Mouse (Mus musculus): ENCODE measurements around the gene Htt. TPM values are rescaled to one million over a fixed set of nuclear protein-coding genes. Genes with fewer than 3 reads are reported as not detected.
A peak's percentile ranks its signal among the peaks of the same experiment; 100 is the strongest.

Htt gene
- total RNA-seq, 2 experiments from 2014 or later = 63.5 to 69.8 TPM

DNA sequence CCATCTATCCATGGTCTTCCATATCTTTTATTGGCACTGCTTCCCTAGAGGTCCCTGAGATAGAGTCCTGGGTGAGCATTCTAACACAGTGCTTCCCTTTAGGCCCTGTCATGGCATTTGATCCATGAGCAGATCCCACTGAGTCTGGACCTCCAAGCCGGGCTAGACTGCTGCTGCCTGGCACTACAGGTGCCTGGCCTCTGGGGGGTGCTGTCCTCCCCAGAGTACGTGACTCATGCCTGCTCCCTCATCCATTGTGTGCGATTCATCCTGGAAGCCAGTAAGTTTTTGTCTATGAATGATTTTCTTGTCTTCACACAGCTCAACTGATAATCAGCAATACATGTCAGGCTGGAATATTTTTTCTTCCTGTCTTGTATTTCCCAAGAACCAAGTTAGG lies 123.7 kb downstream of the Htt start:
- DNase-seq (ENCODE audit: low spot score in 2 of 2) = no peak

GRCm38 (mm10) chr5:34889252-34889651 lies 127.7 kb downstream of the Htt start:
- DNase-seq (ENCODE audit: low spot score in 2 of 2) = no peak

GRCm38 (mm10) chr5:34896697-34897453 lies 135.3 kb downstream of the Htt start:
- no peak for DNase-seq (ENCODE audit: low spot score in 2 of 2)

GRCm38 (mm10) chr5:34899787-34900469 lies 138.4 kb downstream of the Htt start:
- no peak for DNase-seq (ENCODE audit: low spot score in 2 of 2)

GRCm38 (mm10) chr5:34902371-34902770 lies 140.8 kb downstream of the Htt start:
- no peak for DNase-seq (ENCODE audit: low spot score in 2 of 2)

- peak; percentile 72 to 74 for DNase-seq (ENCODE audit: low spot score in 2 of 2)
Measured at GRCm38 (mm10) chr5:34902811-34903385, 141.4 kb downstream of the Htt start.

- DNase-seq (ENCODE audit: low spot score in 2 of 2) = no peak
Measured at GRCm38 (mm10) chr5:34904412-34904811, 142.9 kb downstream of the Htt start.

- DNase-seq (ENCODE audit: low spot score in 2 of 2) = no peak
Measured at GRCm38 (mm10) chr5:34907230-34907629, 145.7 kb downstream of the Htt start.

DNA sequence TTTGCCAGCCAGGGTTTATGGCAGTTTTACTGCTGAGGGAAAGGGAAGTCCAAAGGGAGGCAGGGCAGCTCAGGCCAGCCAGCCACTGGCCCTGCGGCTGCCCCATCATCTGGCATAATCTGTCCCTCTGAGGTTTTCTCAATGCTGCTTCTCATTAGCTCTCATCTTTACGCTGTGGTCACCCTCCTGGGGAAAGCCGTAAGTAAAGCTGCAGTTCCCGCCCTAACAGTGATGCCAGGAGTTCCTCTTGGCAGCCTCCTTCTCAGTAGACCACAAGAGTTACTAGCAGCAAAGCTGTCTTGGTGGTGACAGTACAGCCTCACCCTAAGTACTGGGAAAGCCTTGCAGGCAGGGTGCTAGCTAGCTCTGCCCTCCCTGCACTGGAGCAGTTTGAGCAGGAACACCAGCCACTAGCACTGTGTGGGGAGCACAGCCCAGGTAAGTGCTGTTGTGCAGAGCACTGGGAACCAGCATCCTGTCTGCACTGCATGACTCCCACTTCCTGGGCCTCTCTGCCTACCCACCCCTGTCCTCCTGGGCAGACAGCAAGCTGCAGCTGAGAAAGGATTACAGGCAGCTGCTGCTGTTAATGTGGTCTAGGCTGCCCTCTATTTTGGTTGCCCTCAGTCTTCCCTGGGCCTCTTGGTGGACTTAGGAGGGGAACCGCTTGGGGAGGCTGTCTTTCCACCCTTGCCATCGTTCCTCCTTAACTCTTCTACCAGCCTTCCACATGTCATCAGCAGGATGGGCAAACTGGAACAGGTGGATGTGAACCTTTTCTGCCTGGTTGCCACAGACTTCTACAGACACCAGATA lies 146.6 kb downstream of the Htt start, which contains the start of gene Msantd1:
Gene Msantd1, plus strand, starts transcription at position 103 of the 816 bp plus-strand sequence.
- no peak for DNase-seq (ENCODE audit: low spot score in 2 of 2)

DNA sequence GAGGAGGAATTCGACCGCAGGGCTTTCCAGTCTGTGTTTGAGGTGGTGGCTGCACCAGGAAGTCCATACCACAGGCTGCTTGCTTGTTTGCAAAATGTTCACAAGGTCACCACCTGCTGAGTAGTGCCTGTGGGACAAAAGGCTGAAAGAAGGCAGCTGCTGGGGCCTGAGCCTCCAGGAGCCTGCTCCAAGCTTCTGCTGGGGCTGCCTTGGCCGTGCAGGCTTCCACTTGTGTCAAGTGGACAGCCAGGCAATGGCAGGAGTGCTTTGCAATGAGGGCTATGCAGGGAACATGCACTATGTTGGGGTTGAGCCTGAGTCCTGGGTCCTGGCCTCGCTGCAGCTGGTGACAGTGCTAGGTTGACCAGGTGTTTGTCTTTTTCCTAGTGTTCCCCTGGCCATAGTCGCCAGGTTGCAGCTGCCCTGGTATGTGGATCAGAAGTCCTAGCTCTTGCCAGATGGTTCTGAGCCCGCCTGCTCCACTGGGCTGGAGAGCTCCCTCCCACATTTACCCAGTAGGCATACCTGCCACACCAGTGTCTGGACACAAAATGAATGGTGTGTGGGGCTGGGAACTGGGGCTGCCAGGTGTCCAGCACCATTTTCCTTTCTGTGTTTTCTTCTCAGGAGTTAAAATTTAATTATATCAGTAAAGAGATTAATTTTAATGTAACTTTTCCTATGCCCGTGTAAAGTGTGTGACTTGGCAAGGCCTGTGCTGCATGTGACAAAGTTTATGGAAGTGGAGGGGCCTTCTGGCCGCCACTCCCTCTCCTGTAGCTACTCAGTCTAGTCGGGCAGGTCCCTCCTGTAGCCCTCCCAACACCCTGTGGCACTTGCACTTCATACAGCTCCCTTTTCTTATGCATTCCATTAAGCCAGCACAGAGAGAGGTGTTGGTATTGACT lies 147.4 kb downstream of the Htt start:
- no peak for DNase-seq (ENCODE audit: low spot score in 2 of 2)

DNA sequence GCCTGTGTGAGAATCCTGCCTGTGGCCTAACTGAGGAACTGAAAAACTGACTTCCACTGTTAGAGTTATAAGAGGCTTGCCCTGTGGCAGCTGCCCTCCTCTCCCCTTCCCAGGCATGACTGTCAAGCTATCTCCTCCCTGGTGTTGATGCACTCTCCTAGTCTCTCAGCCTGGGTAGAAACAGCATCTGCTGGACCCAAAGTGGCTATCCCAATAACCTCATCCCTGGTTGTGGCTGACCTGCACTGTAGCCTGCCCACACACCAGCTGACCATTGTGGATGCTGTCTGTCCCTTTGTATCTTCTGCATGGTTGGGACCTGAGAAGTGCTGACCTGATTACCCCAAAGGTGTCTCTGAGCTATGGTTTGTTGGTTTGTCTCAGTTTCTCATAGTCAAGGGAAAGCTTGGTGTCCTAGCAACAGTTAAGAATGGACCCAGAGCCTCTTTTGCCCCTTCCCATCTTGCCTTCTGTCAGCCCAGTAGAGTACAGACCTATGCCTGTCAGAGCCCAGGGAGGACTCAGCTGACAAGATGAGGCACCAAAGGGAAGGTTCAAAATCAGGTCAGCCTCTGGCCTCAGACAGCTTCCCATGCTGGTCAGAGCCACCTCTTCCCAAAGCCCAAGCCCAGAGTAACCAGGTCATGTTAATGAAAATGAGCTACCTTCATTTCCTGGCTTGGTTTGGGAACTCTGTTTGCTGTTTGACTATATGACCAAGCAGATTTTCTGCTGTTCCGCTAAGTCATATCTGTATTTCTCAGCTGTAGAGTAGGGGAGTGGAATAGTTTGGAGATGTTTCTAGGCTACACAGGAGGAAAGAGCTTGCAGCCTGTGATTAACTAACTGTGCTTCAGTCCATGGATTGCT lies 148.3 kb downstream of the Htt start:
- DNase-seq (ENCODE audit: low spot score in 2 of 2) = no peak

- no peak for DNase-seq (ENCODE audit: low spot score in 2 of 2)
Measured at GRCm38 (mm10) chr5:34910504-34910815, 148.9 kb downstream of the Htt start.

DNA sequence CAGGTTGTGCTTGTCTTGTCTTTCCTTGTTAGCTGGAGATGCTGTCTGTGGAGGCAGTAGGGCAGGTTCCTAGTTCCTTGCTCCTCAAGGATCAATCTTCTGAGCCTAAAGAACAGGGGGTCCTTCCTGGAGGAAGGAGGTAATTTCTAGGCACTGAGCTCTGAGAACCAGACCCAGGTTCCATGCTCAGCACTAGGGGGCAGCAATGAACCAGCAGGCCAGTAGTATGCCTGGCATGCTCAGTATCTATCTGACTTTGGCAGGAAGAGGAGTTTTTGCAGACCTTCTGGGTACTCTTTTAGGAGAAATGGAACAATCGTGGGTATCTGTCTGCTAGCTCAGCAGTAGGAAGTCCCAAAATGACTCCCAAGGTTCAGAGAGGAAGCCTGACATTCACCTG lies 154.3 kb downstream of the Htt start:
- DNase-seq (ENCODE audit: low spot score in 2 of 2) = peak; percentile 86 to 90

DNA sequence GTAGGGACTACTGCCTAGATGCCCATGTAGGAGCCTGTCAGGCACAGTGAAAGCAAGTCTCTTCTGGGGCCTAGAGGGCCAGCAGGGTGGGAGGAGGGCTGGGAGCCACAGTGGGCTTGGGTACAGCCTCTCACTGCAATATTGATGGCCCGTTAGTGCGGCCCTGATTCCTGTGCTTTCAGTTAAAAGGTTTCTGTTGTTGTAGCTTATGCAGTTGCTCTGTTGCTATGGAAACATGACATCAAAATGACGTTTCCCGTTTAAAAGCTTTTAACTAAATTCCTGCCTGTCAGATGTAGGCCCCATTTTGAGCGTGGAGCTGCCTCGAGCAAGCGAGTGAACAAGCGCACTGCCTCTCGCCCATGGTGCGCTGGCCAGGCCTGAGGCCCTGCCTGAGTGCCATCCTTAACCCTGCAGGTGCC lies 155.7 kb downstream of the Htt start:
- peak in 1 of 2 experiments; percentile 51 for DNase-seq (ENCODE audit: low spot score in 2 of 2)

- DNase-seq (ENCODE audit: low spot score in 2 of 2) = no peak
Measured at GRCm38 (mm10) chr5:34918785-34919184, 157.2 kb downstream of the Htt start.

GRCm38 (mm10) chr5:34922531-34922930 lies 161.0 kb downstream of the Htt start:
- no peak for DNase-seq (ENCODE audit: low spot score in 2 of 2)

GRCm38 (mm10) chr5:34923920-34924319 lies 162.4 kb downstream of the Htt start:
- DNase-seq (ENCODE audit: low spot score in 2 of 2) = no peak

DNA sequence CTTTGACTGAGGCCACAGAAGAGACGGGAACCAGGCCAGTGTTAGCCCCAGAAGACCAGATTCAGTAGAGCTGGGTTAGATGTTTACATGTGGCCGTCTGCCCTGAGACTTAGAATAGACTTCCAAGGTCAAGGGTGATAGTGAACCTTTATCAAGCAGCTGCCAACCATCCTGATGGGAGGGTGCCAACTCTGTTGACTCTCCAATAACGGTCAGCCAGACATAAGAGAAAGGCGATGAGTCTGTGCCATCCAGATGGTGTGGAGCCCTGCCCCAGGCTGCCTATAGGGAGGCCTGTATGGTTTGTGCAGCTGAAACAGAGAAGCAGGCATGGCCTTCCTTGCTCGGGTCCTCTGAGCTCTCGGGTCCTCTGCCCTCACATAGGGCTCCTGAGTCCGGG lies 163.0 kb downstream of the Htt start:
- no peak for DNase-seq (ENCODE audit: low spot score in 2 of 2)

DNA sequence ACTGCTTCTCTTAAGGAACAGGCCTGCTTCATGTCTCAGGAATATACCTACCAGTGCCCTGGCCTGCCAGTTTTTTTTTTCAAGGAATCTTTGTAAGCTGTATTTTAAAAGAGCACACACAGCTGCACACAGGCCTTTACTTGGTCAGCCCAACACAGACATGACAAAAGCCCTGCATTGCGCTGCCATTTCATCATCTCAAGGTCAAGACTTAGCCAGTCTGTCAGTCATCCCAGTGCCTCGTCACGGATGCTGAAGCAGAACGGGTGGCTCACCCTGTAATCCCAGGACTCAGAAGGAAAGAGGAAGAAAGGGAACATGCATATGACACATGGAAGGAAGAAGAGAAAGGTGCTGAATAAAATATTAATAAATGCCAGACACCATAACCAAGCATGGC lies 166.1 kb downstream of the Htt start:
- DNase-seq (ENCODE audit: low spot score in 2 of 2) = no peak
